Mouse (Mus musculus): ENCODE data around the gene Grasp. TPM values are rescaled to one million over a fixed set of nuclear protein-coding genes. Genes with fewer than 3 reads are reported as not detected.
A peak's percentile ranks its signal among the peaks of the same experiment; 100 is the strongest.

The Grasp gene
- total and polyA plus RNA-seq, 3 experiments: 2.3 to 6.7 (median 2.4) TPM

- Histone ChIP-seq H3K79me2 (replicated peaks; ENCODE audit: control insufficient read depth, extremely low read depth, insufficient read depth, poor library complexity, severe bottlenecking) (no peaks in the 10 kb centered on the region), H3K27ac (ENCODE audit: insufficient read depth, low read depth) (no peak overlapping the region), H3K4me1 (ENCODE audit: control insufficient read depth in 1 of 2, insufficient read depth in 2 of 2) (peaks cover 7 to 59% of the 10 kb centered on the region in 2 experiments), H3K4me2 (ENCODE audit: insufficient read depth, low read depth, poor library complexity, severe bottlenecking) (no peak overlapping the region), H3K9me3 (replicated peaks; ENCODE audit: low read length) (peaks cover 3% of the 10 kb centered on the region), H3K9ac (ENCODE audit: insufficient read depth, low read depth) (no peak overlapping the region), H3K4me3 (replicated peaks in 1 of 3; ENCODE audit: low read depth in 2 of 3, low read length in 2 of 3, poor library complexity in 1 of 3) (no peak overlapping the region), H3K27me3 (replicated peaks) (peaks cover 6% of the 10 kb centered on the region), H3K36me3 (replicated peaks in 1 of 2; ENCODE audit: control insufficient read depth in 1 of 2, insufficient read depth in 1 of 2, low read length in 1 of 2) (peaks cover 5 to 36% of the 10 kb centered on the region in 2 experiments)
- dilution Hi-C loops (cut with MboI; ENCODE audit: extremely low pct_ligation_motif_present, extremely low pct_unique_long_range_greater_than_20kb, low sequenced_read_pairs): no loop called here
- TF ChIP-seq TCF12 (IDR thresholded peaks at IDR 0.05; ENCODE audit: low read depth, low read length) (no peak), POLR2A (IDR thresholded peaks at IDR 0.05; ENCODE audit: low read depth, low read length) (no peak), NELFE (IDR thresholded peaks at IDR 0.05; ENCODE audit: low read depth, low read length) (no peak), SMC3 (IDR thresholded peaks at IDR 0.05; ENCODE audit: low read depth, low read length) (peak; percentile 57), ZNF384 (IDR thresholded peaks at IDR 0.05; ENCODE audit: low read depth, low read length) (no peak), JUN (IDR thresholded peaks at IDR 0.05; ENCODE audit: insufficient read depth, low read depth, low read length) (no peak), NRF1 (IDR thresholded peaks at IDR 0.05; ENCODE audit: low read depth, low read length) (no peak), ZC3H11A (IDR thresholded peaks at IDR 0.05; ENCODE audit: low read depth, low read length) (no peak), USF1 (IDR thresholded peaks at IDR 0.05; ENCODE audit: low read depth, low read length) (no peak), ZKSCAN1 (IDR thresholded peaks at IDR 0.05; ENCODE audit: borderline replicate concordance, low read depth, low read length) (no peak), ELF1 (IDR thresholded peaks at IDR 0.05; ENCODE audit: low read depth, low read length) (no peak), PAX5 (IDR thresholded peaks at IDR 0.05; ENCODE audit: low read length) (no peak), RAD21 (IDR thresholded peaks at IDR 0.05; ENCODE audit: low read depth, low read length) (peak; percentile 13), MAX (IDR thresholded peaks at IDR 0.05; ENCODE audit: low read length) (no peak), CHD2 (IDR thresholded peaks at IDR 0.05; ENCODE audit: low read length) (no peak), MEF2A (IDR thresholded peaks at IDR 0.05; ENCODE audit: borderline replicate concordance, low read depth, low read length) (no peak), GABPA (IDR thresholded peaks at IDR 0.05; ENCODE audit: insufficient replicate concordance, low read depth, low read length) (no peak), EP300 (IDR thresholded peaks at IDR 0.05; ENCODE audit: low read length) (no peak), MAZ (IDR thresholded peaks at IDR 0.05; ENCODE audit: low read depth, low read length) (no peak), CHD1 (IDR thresholded peaks at IDR 0.05; ENCODE audit: low read depth, low read length) (no peak), MAFK (IDR thresholded peaks at IDR 0.05; ENCODE audit: insufficient replicate concordance, low read length) (no peak), ETS1 (conservative IDR thresholded peaks at IDR 0.05; ENCODE audit: low read depth, low read length) (no peak), CTCF (conservative IDR thresholded peaks at IDR 0.05 in 1 of 2, IDR thresholded peaks at IDR 0.05 in 1 of 2; ENCODE audit: low read depth in 2 of 2, low read length in 2 of 2) (peak; percentile 65 to 70), POLR2AphosphoS2 (IDR thresholded peaks at IDR 0.05; ENCODE audit: low read depth, low read length) (no peak), MXI1 (IDR thresholded peaks at IDR 0.05; ENCODE audit: low read depth, low read length) (no peak)
- in situ Hi-C loops (cut with MboI; ENCODE audit: low pct_ligation_motif_present, low pct_unique_long_range_greater_than_20kb, low sequenced_read_pairs): no loop called here
- DNase-seq (ENCODE audit: extremely low read depth): peak; percentile 71
Measured at GRCm38 (mm10) chr15:101230995-101231647, 7.1 kb downstream of the Grasp start.
